ENCODE assay signal across 13 mouse cellular contexts in genomic region chr1:107000424-107000823, GRCm38 (mm10). TPM values are rescaled to one million over a fixed set of nuclear protein-coding genes. Genes with fewer than 3 reads are reported as not detected.
A peak's percentile ranks its signal among the peaks of the same experiment; 100 is the strongest.
DNase-seq lines count a peak whose midpoint lies in the region; ATAC-seq and TF ChIP-seq lines count a peak whose summit lies in the region.
"Had no signal": no experiment of that assay in that cellular context is flagged by ENCODE, and none has a peak within 500 bp of the region (broad histone marks: within the 10 kb centered on the region; RNA-seq: fewer than 3 reads in every experiment).

No protein-coding gene starts in this region.

- 0 out of 2 replicates have a peak, but pooled peaks cover 3% of the 10 kb centered on the region for H3K4me1 ChIP-seq in embryonic facial prominence, embryonic 14.5 days (ENCODE audit: control insufficient read depth, insufficient read depth, low read length)
- H3K4me1 ChIP-seq in embryonic facial prominence, embryonic 10.5 days, result no peaks in the 10 kb centered on the region
- H3K4me1 ChIP-seq in lung, postnatal 0 days (ENCODE audit: insufficient read depth, low read depth, low read length), result no peaks in the 10 kb centered on the region; the same call in 1 of the 2 replicates
- no peaks in the 10 kb centered on the region for H3K4me1 ChIP-seq in lung, adult 2 months (ENCODE audit: control insufficient read depth, insufficient read depth, low read length)
- H3K4me1 ChIP-seq: liver, embryonic 15.5 days; neural tube, embryonic 12.5 days had no signal

- TF ChIP-seq CTCF in lung, postnatal 0 days (IDR thresholded peaks at IDR 0.05), result no peak
- TF ChIP-seq CTCF in lung, adult 2 months (IDR thresholded peaks at IDR 0.05; ENCODE audit: insufficient read depth, low read length), result no peak

- DNase-seq in embryonic facial prominence, embryonic 14.5 days (ENCODE audit: low spot score), result peak; percentile 67
- no peak for DNase-seq in embryonic facial prominence, embryonic 10.5 days (ENCODE audit: low spot score)
- peak; percentile 47 for DNase-seq in lung, postnatal 0 days (ENCODE audit: low spot score)
- no peak for DNase-seq in lung, adult 2 months
- DNase-seq in adrenal gland, postnatal 36 days, result peak; percentile 48 to 77
- DNase-seq in heart, postnatal 4 days, result peak; percentile 64
- no peak for DNase-seq in thymus, postnatal 25 days
- DNase-seq in urinary bladder, postnatal 36 days (ENCODE audit: low spot score in 2 of 2), result no peak

- no peak overlapping the region for H3K4me2 ChIP-seq in embryonic facial prominence, embryonic 14.5 days (ENCODE audit: low read depth, low read length)
- H3K4me2 ChIP-seq in lung, postnatal 0 days (replicated peaks; ENCODE audit: low read depth, low read length), result no peak overlapping the region
- H3K4me2 ChIP-seq: liver, embryonic 15.5 days; neural tube, embryonic 12.5 days had no signal

- no peak for TF ChIP-seq POLR2A in lung, adult 2 months (IDR thresholded peaks at IDR 0.05; ENCODE audit: borderline replicate concordance, extremely low read depth, low read depth, low read length)

- no peaks in the 10 kb centered on the region for H3K36me3 ChIP-seq in embryonic facial prominence, embryonic 14.5 days (ENCODE audit: control insufficient read depth, insufficient read depth, low read length)
- H3K36me3 ChIP-seq in embryonic facial prominence, embryonic 10.5 days (replicated peaks), result no peaks in the 10 kb centered on the region
- no peaks in the 10 kb centered on the region for H3K36me3 ChIP-seq in lung, postnatal 0 days (ENCODE audit: insufficient read depth, low read length)
- H3K36me3 ChIP-seq: liver, embryonic 15.5 days; neural tube, embryonic 12.5 days had no signal

- no peak overlapping the region for H3K27ac ChIP-seq in embryonic facial prominence, embryonic 14.5 days (replicated peaks; ENCODE audit: low read depth, low read length)
- no peak overlapping the region for H3K27ac ChIP-seq in embryonic facial prominence, embryonic 10.5 days (replicated peaks)
- H3K27ac ChIP-seq in lung, postnatal 0 days (ENCODE audit: low read length), result no peak overlapping the region
- H3K27ac ChIP-seq: liver, embryonic 15.5 days; neural tube, embryonic 12.5 days had no signal

- H3K9me3 ChIP-seq in embryonic facial prominence, embryonic 14.5 days (ENCODE audit: control insufficient read depth, low read length), result no peaks in the 10 kb centered on the region
- H3K9me3 ChIP-seq in embryonic facial prominence, embryonic 10.5 days, result no peaks in the 10 kb centered on the region
- H3K9me3 ChIP-seq in lung, postnatal 0 days (ENCODE audit: low read length), result no peaks in the 10 kb centered on the region
- H3K9me3 ChIP-seq: liver, embryonic 15.5 days; neural tube, embryonic 12.5 days had no signal

- ATAC-seq in embryonic facial prominence, embryonic 14.5 days (ENCODE audit: low read depth), result peak; percentile 65; the same call in 1 of the 2 replicates
- peak; percentile 57 for ATAC-seq in lung, postnatal 0 days

- no peak for TF ChIP-seq EP300 in lung, postnatal 0 days (IDR thresholded peaks at IDR 0.05)

- WGBS in embryonic facial prominence, embryonic 14.5 days, result 60% methylated on average over 13 of the region's 13 CpGs
- 84% methylated on average over 13 of the region's 13 CpGs for WGBS in embryonic facial prominence, embryonic 10.5 days
- WGBS in lung, postnatal 0 days, result 31% methylated on average over 13 of the region's 13 CpGs
- WGBS in lung, adult 2 months, result 42% methylated on average over 13 of the region's 13 CpGs

- no peak overlapping the region for H3K9ac ChIP-seq in embryonic facial prominence, embryonic 14.5 days (ENCODE audit: low read depth, low read length)
- H3K9ac ChIP-seq in lung, postnatal 0 days (replicated peaks; ENCODE audit: low read depth), result no peak overlapping the region
- H3K9ac ChIP-seq: liver, embryonic 15.5 days; neural tube, embryonic 12.5 days had no signal

- H3K4me3 ChIP-seq in embryonic facial prominence, embryonic 14.5 days (ENCODE audit: low read depth, low read length), result no peak overlapping the region
- H3K4me3 ChIP-seq in embryonic facial prominence, embryonic 10.5 days, result no peak overlapping the region
- no peak overlapping the region for H3K4me3 ChIP-seq in lung, postnatal 0 days (ENCODE audit: low read depth, low read length)
- no peak overlapping the region for H3K4me3 ChIP-seq in lung, adult 2 months (replicated peaks; ENCODE audit: extremely low read depth, low read depth, low read length)
- H3K4me3 ChIP-seq: liver, embryonic 15.5 days; neural tube, embryonic 12.5 days had no signal

- H3K27me3 ChIP-seq in embryonic facial prominence, embryonic 14.5 days (replicated peaks; ENCODE audit: control insufficient read depth, insufficient read depth, low read length), result no peaks in the 10 kb centered on the region
- no peaks in the 10 kb centered on the region for H3K27me3 ChIP-seq in embryonic facial prominence, embryonic 10.5 days (replicated peaks; ENCODE audit: low read depth, poor library complexity, severe bottlenecking)
- H3K27me3 ChIP-seq in lung, postnatal 0 days (replicated peaks; ENCODE audit: insufficient read depth, low read length), result no peaks in the 10 kb centered on the region
- H3K27me3 ChIP-seq: liver, embryonic 15.5 days; neural tube, embryonic 12.5 days had no signal

RNA-seq across cellular contexts. Expression of gene Serpinb13, which starts 19.6 kb away (rescaled TPM):
- not detected in 2 replicates for polyA plus RNA-seq in embryonic facial prominence, embryonic 14.5 days (2014; fragmentation: Nextera tagmentation; extraction: Ambion mirVana)
- polyA plus RNA-seq in embryonic facial prominence, embryonic 10.5 days (2016; fragmentation: Nextera tagmentation; extraction: Ambion mirVana), result not detected in 2 replicates
- not detected in 2 replicates for polyA plus RNA-seq in lung, postnatal 0 days (2015; fragmentation: Nextera tagmentation; extraction: Ambion mirVana)
- polyA plus RNA-seq in lung, adult 2 months (2012; rRNA removed), result 0.78 TPM in 1 of 2 replicates, not detected in the other
- not detected for total RNA-seq in adrenal gland, postnatal 36 days (2021)
- total RNA-seq in heart, postnatal 4 days (2021), result not detected
- total RNA-seq: granulocyte monocyte progenitor cell, adult 5-6 weeks; layer of hippocampus, adult 18-20 months had no signal
- polyA plus RNA-seq: embryonic facial prominence, embryonic 11.5 days; liver, embryonic 15.5 days; neural tube, embryonic 12.5 days had no signal

RNA-seq across cellular contexts. Expression of gene Serpinb3a, which starts 51.7 kb away (rescaled TPM):
- 11.2 and 13.9 TPM in 2 replicates for polyA plus RNA-seq in embryonic facial prominence, embryonic 14.5 days (2014; fragmentation: Nextera tagmentation; extraction: Ambion mirVana)
- not detected in 2 replicates for polyA plus RNA-seq in embryonic facial prominence, embryonic 10.5 days (2016; fragmentation: Nextera tagmentation; extraction: Ambion mirVana)
- polyA plus RNA-seq in lung, postnatal 0 days (2015; fragmentation: Nextera tagmentation; extraction: Ambion mirVana), result not detected in 2 replicates
- polyA plus RNA-seq in lung, adult 2 months (2012; rRNA removed), result 28.3 TPM in 1 of 2 replicates, not detected in the other
- total RNA-seq in adrenal gland, postnatal 36 days (2021), result not detected
- total RNA-seq in heart, postnatal 4 days (2021), result not detected
- total RNA-seq: granulocyte monocyte progenitor cell, adult 5-6 weeks; layer of hippocampus, adult 18-20 months had no signal
- polyA plus RNA-seq: embryonic facial prominence, embryonic 11.5 days; liver, embryonic 15.5 days; neural tube, embryonic 12.5 days had no signal

Comparison
In these comparisons a context has a peak if more than half of its experiments do, and no peak if none do; other contexts are left out.
1. DNase-seq: peak in embryonic facial prominence, embryonic 14.5 days (single experiment), lung, postnatal 0 days (single experiment), adrenal gland, postnatal 36 days (2 of 2) and heart, postnatal 4 days (single experiment); none in embryonic facial prominence, embryonic 10.5 days (single experiment), lung, adult 2 months (single experiment), thymus, postnatal 25 days (single experiment) and urinary bladder, postnatal 36 days (0 of 2).